8 mouse cellular contexts compared by ENCODE assay signal in genomic region chr2:168250270-168250669, GRCm38 (mm10). TPM values are rescaled to one million over a fixed set of nuclear protein-coding genes. Genes with fewer than 3 reads are reported as not detected.
DNase-seq lines count a peak whose midpoint lies in the region; ATAC-seq and TF ChIP-seq lines count a peak whose summit lies in the region.

No protein-coding gene starts in this region.

- H3K9ac ChIP-seq in liver, postnatal 0 days (replicated peaks) = no peak overlapping the region

- H3K4me3 ChIP-seq in liver, postnatal 0 days (ENCODE audit: low read depth, low read length) = no peak overlapping the region
- H3K4me3 ChIP-seq in thymus, adult 2 months (ENCODE audit: control insufficient read depth, insufficient read depth, low read length) = no peak overlapping the region

- 0 out of 2 replicates have a peak, but pooled peaks cover 4% of the 10 kb centered on the region for H3K27me3 ChIP-seq in liver, postnatal 0 days (ENCODE audit: insufficient read depth, low read length)
- H3K27me3 ChIP-seq in thymus, adult 2 months (ENCODE audit: control insufficient read depth, insufficient read depth, low read length) = no peaks in the 10 kb centered on the region

- peak; percentile 57 for ATAC-seq in common myeloid progenitor, adult 5-6 weeks (replicated peaks; ENCODE audit: low read depth, poor library complexity, severe bottlenecking)
- ATAC-seq in liver, postnatal 0 days = peak; percentile 51; the same call in 1 of the 2 replicates

- TF ChIP-seq POLR2A in thymus, adult 2 months (IDR thresholded peaks at IDR 0.05; ENCODE audit: control insufficient read depth, extremely low read depth, insufficient read depth, low read length, poor library complexity) = no peak

- no peaks in the 10 kb centered on the region for H3K4me1 ChIP-seq in liver, postnatal 0 days (ENCODE audit: insufficient read depth)
- no peaks in the 10 kb centered on the region for H3K4me1 ChIP-seq in thymus, adult 2 months (replicated peaks; ENCODE audit: control insufficient read depth, insufficient read depth, low read length)

- H3K4me2 ChIP-seq in liver, postnatal 0 days (ENCODE audit: low read depth, low read length) = no peak overlapping the region

- DNase-seq in A20 (ENCODE audit: low read depth, low spot score) = peak; percentile 82
- peak; percentile 89 for DNase-seq in adipocyte (ENCODE audit: low spot score)
- DNase-seq in gastrocnemius, postnatal 4 days (ENCODE audit: low spot score in 2 of 2) = peak; percentile 50 to 75
- peak; percentile 86 to 89 for DNase-seq in kidney, postnatal 4 days
- DNase-seq in liver, postnatal 0 days = peak; percentile 87
- peak; percentile 21 for DNase-seq in ovary, adult 18-20 months (ENCODE audit: low spot score)
- peak; percentile 80 for DNase-seq in thymus, adult 2 months

- no peak overlapping the region for H3K27ac ChIP-seq in liver, postnatal 0 days (ENCODE audit: low read depth)
- no peak overlapping the region for H3K27ac ChIP-seq in thymus, adult 2 months (ENCODE audit: control insufficient read depth, insufficient read depth, low read length)

- peak; percentile 95 for TF ChIP-seq CTCF in liver, postnatal 0 days (IDR thresholded peaks at IDR 0.05; ENCODE audit: low read depth)
- TF ChIP-seq CTCF in thymus, adult 2 months (IDR thresholded peaks at IDR 0.05; ENCODE audit: borderline replicate concordance, control insufficient read depth, extremely low read depth, insufficient read depth, low read length, poor library complexity) = peak; percentile 31; the same call in 1 of the 2 replicates

- H3K9me3 ChIP-seq in liver, postnatal 0 days (ENCODE audit: low read length) = no peaks in the 10 kb centered on the region

- H3K36me3 ChIP-seq in liver, postnatal 0 days (replicated peaks; ENCODE audit: insufficient read depth, low read length) = no peaks in the 10 kb centered on the region
- no peaks in the 10 kb centered on the region for H3K36me3 ChIP-seq in thymus, adult 2 months (ENCODE audit: control insufficient read depth, insufficient read depth, low read length)

- 18% methylated on average over 8 of the region's 8 CpGs for WGBS in liver, postnatal 0 days (ENCODE audit: insufficient replicate concordance)
- 31% methylated on average over 8 of the region's 8 CpGs for WGBS in thymus, adult 2 months

- no peak for TF ChIP-seq EP300 in liver, postnatal 0 days (IDR thresholded peaks at IDR 0.05; ENCODE audit: low read depth)

RNA-seq across cellular contexts. Expression of gene Mocs3, which starts 19.8 kb away (rescaled TPM):
- total RNA-seq in common myeloid progenitor, adult 5-6 weeks (2017) = 2.2 and 3.3 TPM in 2 replicates
- 1 to 10 TPM; 5.4 to 6.1 TPM for total RNA-seq in gastrocnemius, postnatal 4 days (2021)
- 3.6 and 4.9 TPM in 2 replicates for polyA plus RNA-seq in liver, postnatal 0 days (2015; fragmentation: Nextera tagmentation; extraction: Ambion mirVana)
- polyA plus RNA-seq in thymus, adult 2 months (2012; rRNA removed) = 27.4 and 44.0 TPM in 2 replicates

RNA-seq across cellular contexts. Expression of gene Dpm1, which starts 19.9 kb away (rescaled TPM):
- total RNA-seq in common myeloid progenitor, adult 5-6 weeks (2017) = 38.1 and 38.8 TPM in 2 replicates
- total RNA-seq in gastrocnemius, postnatal 4 days (2021) = 10 to 100 TPM; 61.7 to 63.9 TPM
- 87.3 and 105 TPM in 2 replicates for polyA plus RNA-seq in liver, postnatal 0 days (2015; fragmentation: Nextera tagmentation; extraction: Ambion mirVana)
- 29.5 and 33.6 TPM in 2 replicates for polyA plus RNA-seq in thymus, adult 2 months (2012; rRNA removed)

RNA-seq across cellular contexts. Expression of gene Gm20716, which starts 20.1 kb away (rescaled TPM):
- 68.1 and 68.7 TPM in 2 replicates for total RNA-seq in common myeloid progenitor, adult 5-6 weeks (2017)
- 10 to 100 TPM; 23.3 to 26.0 TPM for total RNA-seq in gastrocnemius, postnatal 4 days (2021)
- polyA plus RNA-seq in liver, postnatal 0 days (2015; fragmentation: Nextera tagmentation; extraction: Ambion mirVana) = 1.9 and 2.8 TPM in 2 replicates
- 0.50 and 3.8 TPM in 2 replicates for polyA plus RNA-seq in thymus, adult 2 months (2012; rRNA removed)

RNA-seq across cellular contexts. Expression of gene Kcng1, which starts 31.3 kb away (rescaled TPM):
- 5.1 and 5.7 TPM in 2 replicates for total RNA-seq in common myeloid progenitor, adult 5-6 weeks (2017)
- total RNA-seq in gastrocnemius, postnatal 4 days (2021) = under 1 TPM; 0.10 to 0.20 TPM
- polyA plus RNA-seq in liver, postnatal 0 days (2015; fragmentation: Nextera tagmentation; extraction: Ambion mirVana) = 0.07 TPM in 1 of 2 replicates, not detected in the other
- 0.01 and 0.05 TPM in 2 replicates for polyA plus RNA-seq in thymus, adult 2 months (2012; rRNA removed)

RNA-seq across cellular contexts. Expression of gene Adnp, which starts 43.4 kb away (rescaled TPM):
- total RNA-seq in common myeloid progenitor, adult 5-6 weeks (2017) = 0.53 and 15.9 TPM in 2 replicates
- total RNA-seq in gastrocnemius, postnatal 4 days (2021) = 10 to 100 TPM; 48.9 to 49.4 TPM
- polyA plus RNA-seq in liver, postnatal 0 days (2015; fragmentation: Nextera tagmentation; extraction: Ambion mirVana) = 3.5 and 4.0 TPM in 2 replicates
- 36.0 and 44.6 TPM in 2 replicates for polyA plus RNA-seq in thymus, adult 2 months (2012; rRNA removed)

Comparison
In these comparisons a context has a peak if more than half of its experiments do, and no peak if none do; other contexts are left out.
1. DNase-seq: peak in every context shown above with its lines; median percentile 89 in adipocyte; 88 in kidney, postnatal 4 days; 87 in liver, postnatal 0 days; 82 in A20; 80 in thymus, adult 2 months; 62 in gastrocnemius, postnatal 4 days; 21 in ovary, adult 18-20 months.